Mouse (Mus musculus) left cerebral cortex, adult 11 months (tissue): ENCODE measurements at regions not wholly inside any gene's neighbourhood (a gene's known extent, or its start where the extent isn't known, plus 50 kb on each side); places are given as distances from the start of the nearest gene placed in this dataset.
"Not testable (repeated sequence)": the region's sequence is repeated elsewhere in the genome, so short reads cannot be mapped to it uniquely, and the experiment has no call there.

Source experiments
- DNase-seq: peaks from one replicate; pipeline ENCODE4 v3.0.0; 2022; ENCODE audit warnings: low spot score

DNA sequence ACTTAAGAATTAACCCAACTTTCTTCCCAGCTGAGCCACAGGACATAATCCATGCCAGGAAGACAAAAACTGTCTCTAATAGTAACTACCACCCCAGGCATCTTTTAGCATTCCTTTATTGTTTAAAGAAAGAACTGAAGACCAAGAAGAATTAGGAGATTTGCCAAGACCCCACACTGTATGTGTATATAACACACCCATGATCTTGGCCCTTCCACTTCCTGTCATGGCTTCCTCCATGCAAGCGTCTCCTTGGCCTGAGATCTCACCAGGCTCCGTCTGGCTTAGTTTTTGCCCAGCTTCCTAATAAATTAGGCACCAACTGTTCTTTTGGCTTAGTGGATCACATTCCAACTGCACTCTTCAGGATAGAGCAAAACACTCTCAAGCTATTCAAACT, 215.9 kb upstream of the Tenm4 start:
- no peak for DNase-seq

DNA sequence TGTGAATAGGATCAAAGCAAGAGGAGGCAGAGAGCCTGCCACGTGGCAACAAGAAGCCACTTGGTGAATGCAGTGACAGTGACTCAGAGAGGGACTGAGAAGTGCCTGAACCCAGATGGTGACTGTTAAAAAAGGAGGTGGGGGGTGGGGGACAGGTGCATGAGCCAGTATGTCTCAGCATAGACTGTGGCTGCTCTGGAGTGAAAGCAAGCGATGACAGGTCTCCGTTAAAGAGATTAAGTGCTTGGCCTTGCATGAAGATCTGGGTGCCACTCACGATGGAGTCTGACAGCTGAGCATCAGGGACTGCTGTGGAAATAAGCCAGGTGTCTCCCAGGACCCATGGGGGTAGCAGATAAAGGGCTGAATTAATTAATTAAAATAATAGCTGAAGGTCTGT, 212.0 kb upstream of the Tenm4 start:
- DNase-seq = no peak

DNA sequence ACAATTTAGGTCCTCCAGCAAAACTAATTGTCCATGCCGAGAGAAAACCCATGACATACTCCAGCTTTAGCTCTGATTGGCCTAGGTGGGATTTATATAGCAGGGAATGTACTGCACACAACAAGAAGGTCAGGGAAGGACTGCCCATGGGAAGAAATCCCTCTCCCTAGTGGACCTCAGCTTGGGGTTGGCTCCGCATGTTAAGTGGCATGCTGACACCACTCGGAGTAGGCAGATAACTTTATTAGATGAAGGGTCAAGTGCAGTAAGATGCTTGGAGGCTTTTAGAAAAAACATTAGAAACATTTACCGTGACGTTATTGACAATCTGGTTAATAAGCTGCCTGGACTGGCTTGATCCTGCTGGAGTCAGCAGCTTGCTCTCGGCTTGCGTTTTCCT, 199.2 kb upstream of the Tenm4 start:
- DNase-seq = no peak

DNA sequence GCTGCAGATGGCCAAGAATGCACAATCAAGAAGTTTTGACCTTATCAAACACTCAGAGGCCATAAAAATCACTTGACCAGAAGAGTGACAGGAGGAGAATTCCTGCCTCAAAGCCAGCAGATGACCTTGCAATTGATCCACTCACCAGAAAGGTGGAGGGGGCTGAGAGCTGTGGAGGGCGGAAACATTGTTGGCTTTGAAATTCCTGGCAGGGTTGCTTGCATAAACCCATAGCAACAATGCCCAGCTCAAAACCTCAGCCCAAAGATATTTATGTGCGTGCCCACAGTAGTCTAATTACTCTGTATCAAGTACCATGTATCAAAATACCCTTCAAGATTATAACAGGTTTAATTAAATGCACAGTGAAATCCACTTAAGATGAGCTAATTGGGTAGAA, 197.0 kb upstream of the Tenm4 start:
- DNase-seq = no peak

DNA sequence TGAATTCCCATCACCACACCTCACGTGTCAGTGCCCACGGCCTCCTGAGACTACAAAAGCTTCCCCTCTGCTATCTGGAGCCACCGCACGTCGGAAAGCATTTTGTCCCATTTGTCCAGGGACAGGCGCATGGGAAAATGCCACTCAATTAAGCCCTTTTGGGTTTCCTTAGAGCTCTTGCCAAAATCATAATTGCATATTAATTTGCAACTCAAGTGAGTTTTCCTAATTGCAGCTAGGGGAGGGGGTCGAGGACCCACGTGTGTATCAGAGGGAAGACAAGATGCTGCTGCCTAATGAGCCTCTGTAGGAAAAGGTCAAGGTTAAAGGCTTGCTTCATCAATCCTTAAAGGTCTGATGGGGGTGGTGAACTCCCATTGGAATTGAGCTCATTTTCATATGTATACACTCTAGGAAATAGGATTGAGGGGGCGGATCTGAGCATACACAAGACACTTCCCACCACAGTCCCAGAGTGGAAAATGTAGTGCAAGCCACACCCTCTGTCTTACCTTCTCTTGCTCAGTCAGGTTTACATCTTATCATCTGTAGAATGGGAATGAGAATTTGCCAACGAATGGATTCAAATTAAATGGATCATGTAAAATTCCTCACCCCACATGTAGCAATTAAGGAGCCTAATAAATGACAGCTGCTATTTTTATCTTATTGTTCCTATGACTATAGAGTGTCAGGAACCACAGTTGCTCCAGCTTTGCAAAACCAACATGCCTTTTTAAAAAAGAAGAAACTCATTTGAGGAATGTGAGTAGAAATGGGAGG, 179.6 kb upstream of the Tenm4 start:
- DNase-seq = no peak

DNA sequence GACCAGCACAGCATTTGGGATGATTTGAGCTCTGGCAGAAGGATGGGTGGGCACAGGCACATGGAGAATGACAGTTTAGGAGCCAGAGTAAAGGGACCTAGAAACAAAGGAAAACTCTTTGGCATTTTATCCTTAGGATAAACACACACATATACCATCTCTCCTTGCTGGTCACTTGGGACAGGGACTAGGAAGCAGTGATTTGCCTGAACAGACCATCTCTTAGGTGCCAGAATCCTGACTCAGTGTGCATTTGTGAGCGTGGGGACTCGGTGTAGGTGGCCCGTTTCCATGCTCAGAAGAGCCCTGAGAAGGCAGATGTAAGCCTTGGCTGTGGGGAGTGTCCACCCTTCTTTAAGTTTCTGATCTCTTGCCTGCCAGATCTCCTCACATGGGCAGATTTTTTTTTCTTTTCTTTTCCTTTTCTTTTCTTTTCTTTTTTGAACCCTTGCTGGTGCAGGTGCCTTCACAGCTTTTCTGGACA, 179.0 kb upstream of the Tenm4 start:
- no peak for DNase-seq

DNA sequence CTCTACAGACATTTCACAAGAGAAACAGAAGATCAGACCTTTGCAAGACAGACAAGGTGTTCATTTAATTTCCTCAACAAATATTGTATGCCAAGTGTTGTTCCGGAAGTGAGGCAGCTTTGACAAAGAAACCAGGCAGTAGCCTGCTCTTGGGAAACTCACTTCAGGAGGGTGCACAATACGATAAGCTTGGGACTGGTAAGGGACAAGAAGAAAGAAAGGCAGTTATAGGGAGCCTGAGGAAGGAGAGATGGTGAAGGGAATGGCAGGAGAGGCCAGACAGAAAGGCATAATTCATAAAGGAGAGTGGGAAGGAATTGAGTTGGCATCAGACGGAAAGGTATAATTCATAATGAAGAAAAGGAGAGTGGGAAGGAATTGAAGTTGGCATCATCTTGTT, 178.5 kb upstream of the Tenm4 start:
- no peak for DNase-seq

DNA sequence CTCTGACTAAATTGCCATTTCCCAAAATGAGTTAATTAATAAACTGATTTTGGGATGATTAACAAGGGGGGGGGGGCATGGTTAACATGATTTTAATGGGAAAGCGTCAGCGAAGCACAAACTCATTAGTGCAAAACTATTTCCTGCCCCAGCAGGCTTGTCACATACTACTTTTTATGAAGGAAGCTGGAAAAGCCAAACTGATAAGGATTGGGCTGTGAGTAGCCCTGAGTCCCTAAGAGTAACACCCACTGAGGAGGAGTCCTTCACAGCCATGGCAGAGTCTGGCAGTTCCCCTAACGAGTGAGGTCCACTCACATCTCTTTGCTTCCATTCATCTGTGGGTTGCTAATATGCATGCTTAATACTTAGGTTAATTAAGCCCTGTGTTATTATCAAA, 173.9 kb upstream of the Tenm4 start:
- DNase-seq = no peak

DNA sequence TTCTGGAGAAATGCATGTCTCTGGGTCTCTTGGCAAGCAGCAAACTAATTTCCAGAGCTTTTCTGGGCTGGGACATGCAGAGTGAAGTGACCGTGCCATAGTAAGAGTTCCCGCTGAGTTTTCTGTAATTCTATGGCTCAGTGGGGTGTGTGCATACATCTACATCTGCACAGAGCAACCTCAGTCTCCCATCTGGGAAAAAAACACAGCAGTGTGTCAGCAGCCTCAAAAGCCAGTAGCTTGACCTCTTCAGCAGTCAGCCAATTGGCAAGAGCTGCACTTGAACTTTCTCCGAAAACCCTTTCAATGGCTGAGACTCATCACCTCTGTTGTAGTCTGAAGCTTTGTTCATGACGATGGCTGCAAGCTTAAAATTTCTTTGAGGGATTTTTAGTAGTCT, 171.9 kb upstream of the Tenm4 start:
- DNase-seq = no peak

DNA sequence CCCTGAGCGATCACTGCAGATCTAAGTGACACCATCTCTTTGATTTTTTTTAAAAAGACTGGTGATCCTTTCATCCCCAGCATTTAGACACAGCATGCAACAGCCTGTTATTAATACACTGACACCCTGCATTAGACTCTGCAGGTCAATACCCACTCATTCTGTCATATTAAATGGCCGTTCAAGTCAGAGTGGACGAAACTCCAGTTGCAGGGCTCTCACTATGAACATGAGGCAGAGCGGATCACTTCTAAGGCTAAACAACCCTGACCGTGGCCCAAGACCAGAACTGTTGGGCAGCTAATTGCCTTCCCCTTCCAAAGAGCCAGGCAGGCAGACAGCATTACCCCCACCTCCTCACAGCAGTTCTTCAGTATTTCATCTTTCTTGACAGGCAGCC, 168.6 kb upstream of the Tenm4 start:
- no peak for DNase-seq

DNA sequence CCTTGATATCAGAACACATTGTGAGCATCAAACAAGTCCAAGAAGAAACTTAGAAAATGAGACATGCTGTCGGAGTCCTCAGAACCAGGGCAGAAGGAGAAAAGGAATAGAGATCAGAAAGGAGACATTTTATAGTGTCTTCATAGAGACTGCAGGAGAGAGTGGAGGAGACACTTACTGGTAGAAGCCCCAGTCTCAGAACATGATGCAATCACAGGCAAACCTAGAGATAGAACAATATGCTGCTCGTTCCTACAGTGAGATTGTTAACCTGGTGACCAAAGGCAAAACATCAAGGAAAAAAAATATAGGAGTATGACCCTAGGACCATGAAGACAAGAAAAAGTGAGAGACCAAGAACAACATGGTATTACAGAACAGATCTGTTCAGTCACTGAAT, 164.7 kb upstream of the Tenm4 start:
- DNase-seq = no peak

DNA sequence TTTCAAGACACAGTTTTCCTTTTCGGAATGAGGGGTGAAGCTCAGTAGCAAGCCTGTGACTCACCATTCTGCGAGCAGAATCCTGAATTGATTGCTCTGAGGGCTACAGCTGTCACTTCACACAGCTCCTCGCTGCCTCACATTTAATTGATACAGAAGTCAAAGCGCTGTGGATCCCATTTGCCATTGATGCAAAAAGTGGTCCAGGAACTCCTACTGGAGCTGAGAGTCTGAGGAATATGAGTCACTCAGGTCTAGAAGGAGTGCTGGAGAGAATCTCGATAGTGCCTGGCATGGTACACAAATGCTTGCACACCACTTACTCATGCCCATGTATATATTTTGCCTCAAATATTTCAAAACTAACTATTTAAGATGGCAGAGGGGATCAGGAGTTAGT, 158.0 kb upstream of the Tenm4 start:
- DNase-seq = peak; percentile 19

DNA sequence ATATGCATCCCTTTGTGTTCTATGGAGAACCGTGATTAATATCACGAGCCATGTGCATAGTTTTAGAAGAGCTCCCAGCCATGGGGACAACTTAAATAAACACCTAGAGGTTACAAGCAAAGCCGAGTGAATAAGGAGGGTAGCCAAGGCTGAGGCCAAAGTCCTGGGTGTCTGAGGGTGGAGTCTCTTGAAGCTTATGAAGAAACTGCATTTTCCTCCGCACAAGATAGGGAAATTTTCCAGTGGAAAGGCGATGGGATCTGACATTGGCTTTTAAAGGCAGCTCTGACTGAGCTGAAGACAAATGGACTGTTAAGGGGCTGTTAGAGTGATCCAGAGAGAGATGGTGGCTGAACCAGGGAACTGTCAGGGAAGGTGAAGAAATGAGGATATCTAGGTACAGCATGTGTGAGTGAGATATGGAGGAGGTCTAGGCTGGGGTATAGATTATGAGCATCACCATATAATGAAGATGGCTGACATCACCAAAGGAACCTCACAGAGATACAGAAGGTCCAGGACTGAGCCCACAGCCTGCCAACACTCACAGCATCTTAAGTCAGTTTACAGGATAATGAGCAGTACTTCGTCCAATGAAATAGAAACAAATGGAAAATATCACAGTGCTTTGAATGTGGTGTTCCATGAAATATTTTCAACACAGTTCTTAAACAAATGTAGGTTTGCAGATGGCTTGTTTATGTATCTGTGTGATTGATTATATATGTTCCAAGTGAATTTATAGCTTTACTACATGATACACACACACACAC, 153.7 kb upstream of the Tenm4 start:
- no peak for DNase-seq

DNA sequence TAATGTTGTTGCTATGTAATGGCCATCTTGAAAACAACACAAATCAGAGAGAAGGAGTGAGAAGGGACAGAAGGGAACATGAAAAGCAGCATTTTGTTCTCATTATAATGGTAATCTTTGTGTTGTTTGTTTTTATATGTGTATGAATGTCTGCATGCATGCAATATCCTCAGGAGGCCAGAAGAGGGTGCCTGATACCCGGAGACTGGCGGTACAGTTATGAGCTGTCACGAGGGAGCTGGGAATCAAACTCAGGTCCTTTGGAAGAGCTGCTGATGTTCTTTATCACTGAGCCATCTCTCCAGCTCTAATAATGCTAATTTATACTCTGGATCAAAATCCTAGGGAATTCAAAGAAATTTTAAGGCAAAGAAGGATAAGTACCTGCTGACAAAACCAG, 147.0 kb upstream of the Tenm4 start:
- DNase-seq = no peak

DNA sequence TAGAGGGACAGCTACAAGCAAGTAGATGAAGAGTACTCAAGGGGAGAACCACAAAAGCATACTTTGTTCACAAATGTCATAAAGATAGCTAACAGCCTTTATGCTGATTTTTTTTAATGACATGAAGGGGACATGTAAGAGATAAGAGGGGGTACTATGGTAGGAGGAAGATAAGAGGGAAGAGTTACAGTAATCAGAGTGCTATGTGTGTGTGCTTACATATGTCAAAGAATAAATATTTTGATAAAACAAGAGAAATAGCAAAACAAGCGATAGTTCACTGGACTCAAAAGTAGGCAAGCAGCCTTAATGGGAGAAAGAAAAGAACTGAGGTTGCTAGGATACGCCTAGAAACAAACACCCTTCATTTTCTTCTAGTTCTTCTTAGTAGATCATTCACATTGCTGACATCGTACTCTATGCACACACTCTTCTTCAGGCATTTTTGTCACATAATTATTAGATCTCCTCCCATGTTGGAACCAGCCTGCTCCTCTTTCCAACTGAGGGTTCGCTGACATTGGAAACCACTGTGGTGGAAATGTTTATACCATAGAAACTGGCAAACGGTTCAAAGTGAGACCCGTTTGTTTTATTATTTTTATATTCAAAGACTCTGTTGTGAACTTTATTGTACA, 144.1 kb upstream of the Tenm4 start:
- DNase-seq = no peak

DNA sequence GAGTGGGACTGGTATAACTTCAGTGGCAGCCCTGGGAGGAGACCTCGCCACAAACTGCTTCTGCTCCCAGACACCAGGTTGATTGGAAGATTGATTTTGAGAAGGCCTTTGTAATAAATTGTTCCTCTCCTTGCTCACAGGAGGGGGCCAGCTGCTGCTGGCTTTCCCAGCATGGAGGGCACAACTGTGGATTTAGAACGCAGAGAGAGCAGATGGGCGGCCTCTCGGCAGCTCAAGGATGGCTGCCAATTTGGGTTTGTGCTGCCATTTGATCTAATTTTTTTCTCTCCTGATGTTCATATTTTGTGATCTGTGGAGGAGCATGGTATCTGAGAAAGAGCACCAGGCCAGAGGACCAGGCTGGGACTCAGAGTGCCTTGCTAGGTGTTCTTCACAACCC, 137.4 kb upstream of the Tenm4 start:
- DNase-seq = no peak

DNA sequence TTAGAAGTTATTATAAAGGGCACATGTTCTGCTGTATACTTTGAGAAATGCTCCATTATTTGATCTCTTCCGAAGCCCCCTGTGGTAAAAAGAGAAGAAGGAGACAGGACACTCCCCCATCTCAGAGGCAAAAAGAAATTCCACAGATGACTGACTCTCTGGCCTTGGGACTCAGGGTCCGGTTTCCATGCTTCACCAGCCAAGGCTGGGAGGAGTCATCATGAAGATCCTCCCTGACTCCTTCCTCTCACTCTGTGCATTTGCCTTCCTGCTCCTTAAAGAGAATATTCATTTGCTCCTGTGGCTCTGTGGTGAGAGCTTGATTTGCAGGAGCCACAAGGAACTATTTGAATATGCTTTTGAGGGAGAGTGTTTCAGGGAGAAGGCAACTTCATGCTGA, 135.6 kb upstream of the Tenm4 start:
- no peak for DNase-seq

DNA sequence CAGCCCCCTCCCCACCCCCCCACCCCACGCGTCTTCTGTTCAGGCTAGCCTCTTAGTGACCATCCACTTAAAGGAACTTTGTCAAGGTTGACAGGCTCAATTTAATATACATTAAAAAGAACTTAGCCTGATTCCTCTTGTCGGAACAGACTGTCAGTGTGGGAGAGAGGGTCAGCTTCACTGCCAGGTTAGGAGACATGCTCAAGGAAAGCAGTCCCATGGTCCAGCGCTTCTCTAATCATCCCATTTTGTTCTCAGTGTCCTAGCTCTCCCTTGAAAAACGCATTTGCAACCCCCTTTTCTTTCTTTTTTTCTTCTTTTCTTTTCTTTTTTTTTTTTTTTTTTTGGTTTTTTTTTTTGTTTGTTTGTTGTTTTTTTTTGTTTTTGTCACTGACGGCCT, 131.4 kb upstream of the Tenm4 start:
- DNase-seq = no peak

DNA sequence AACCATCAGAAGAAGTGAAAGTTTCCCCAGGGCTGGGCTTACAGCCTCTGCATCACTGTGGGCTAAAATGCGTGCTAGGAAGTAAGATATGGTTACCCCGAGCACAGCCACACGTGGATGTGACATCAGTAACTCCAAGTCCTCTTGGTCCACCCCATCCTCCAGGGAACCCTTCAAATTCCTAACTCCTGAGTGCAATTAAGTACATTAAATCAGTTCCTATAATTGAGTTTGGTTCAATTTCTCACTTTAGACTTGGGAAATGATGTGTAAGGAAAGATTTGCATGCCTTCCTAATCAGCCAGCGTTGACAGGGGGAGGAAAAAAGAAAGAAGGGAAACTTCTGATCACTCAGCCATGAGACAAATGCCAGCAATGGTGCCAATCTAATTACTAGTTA, 129.2 kb upstream of the Tenm4 start:
- no peak for DNase-seq

DNA sequence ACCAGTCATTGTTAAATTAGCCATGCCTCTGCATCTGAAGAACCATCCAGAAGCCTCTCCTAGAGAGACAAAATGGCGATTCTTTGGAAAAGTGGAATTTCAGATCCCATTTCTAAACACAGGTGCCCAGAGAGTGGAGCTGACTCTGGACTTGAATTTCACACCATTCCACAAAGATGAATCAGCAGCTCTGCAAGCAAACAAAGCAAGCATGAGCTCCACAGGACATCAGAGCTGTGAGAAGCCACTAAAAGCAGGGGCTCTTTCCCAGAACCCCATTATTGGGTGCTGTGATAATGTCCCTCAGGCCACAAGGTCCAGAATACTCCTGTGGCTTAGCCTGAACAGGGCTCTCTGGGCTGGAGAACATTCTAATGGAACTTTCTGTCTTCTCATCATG, 119.4 kb upstream of the Tenm4 start:
- no peak for DNase-seq

DNA sequence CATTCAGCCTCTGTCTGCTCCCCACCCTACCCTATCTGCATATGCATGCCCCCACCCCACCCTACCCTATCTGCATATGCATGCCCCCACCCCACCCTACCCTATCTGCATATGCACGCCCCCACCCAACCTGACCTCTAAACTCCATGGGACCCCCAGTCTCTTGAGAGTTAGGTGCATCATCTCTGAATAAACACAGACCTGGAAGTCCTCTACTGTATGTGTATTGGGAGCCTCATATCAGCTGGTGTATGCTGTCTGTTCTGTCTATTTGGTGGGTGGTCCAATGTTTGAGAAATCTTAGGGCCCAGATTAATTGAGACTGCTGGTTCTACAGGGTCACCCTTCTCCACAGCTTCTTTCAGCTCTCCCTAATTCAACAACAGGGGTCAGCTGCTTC, 109.4 kb upstream of the Tenm4 start:
- not testable (repeated sequence) for DNase-seq

DNA sequence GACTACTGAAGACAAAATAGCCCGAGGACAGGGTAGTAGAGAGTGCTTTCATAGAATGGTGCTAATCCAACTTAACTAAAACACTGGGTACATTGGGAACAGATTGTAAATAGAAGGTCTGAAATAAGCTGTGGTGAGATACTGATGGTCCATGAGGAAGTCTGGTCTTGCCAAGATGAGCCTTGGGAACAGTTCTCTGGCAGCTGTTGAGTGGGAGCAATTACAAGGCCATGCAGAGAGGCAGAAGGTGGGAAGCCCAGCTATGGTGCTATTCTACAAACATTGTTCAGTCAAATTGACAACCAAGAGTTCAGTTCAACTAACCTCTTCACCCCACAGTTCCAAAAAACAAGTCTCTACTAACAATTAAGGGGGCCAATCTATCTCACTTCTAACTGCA, 92.5 kb upstream of the Tenm4 start:
- DNase-seq = peak; percentile 25

DNA sequence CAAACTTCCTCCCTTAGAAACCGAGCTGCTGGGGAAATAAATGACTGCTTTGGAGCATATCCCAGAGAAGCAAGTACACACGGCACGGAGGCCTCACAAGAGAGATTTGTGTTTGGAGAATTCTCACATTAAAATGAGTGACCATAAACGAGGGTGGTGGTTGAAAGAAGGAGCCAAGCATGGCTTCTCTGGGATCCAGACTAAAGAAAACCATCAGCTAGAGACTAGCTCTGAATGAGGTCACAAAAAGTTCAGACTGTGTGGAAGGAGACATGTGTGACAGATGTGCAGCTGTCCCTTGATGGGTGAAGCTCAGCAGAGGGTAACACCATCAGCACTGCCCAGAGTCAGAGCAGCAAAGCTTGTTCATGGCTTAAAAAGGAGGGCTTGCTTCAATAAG, 89.4 kb upstream of the Tenm4 start:
- no peak for DNase-seq
